Mouse (Mus musculus) myocyte (in vitro differentiated cells): ENCODE measurements around the gene Fcor. TPM values are rescaled to one million over a fixed set of nuclear protein-coding genes. Genes with fewer than 3 reads are reported as not detected.

Experiments used
- H3K27me3 ChIP-seq: one replicate; pipeline ENCODE4 v1.6.1; 2011; ENCODE audit not compliant: control insufficient read depth, insufficient read depth, insufficient read length
- H3K36me3 ChIP-seq: one replicate; pipeline ENCODE4 v1.6.1; 2011; ENCODE audit not compliant: control insufficient read depth, insufficient read depth
- H3K4me2 ChIP-seq: one replicate; pipeline ENCODE4 v1.6.1; 2011; ENCODE audit warnings: low read depth, control low read depth
- H3K4me3 ChIP-seq: one replicate; pipeline ENCODE4 v1.5.1; 2011; ENCODE audit warnings: mild to moderate bottlenecking, control low read depth, moderate library complexity
- H3K79me2 ChIP-seq: one replicate; pipeline ENCODE4 v1.6.1; 2011; ENCODE audit not compliant: control insufficient read depth, insufficient read depth
- H3ac ChIP-seq: one replicate; pipeline ENCODE4 v1.6.1; 2011; ENCODE audit not compliant: control insufficient read depth, insufficient read length
- CEBPB ChIP-seq: IDR thresholded peaks from 2 replicates; pipeline ENCODE4 v1.6.1; 2011; ENCODE audit warnings: mild to moderate bottlenecking, moderate library complexity; ENCODE audit not compliant: poor library complexity, insufficient read depth, severe bottlenecking
- E2F4 ChIP-seq: IDR thresholded peaks from one replicate; pipeline ENCODE4 v1.6.1; 2011; ENCODE audit warnings: mild to moderate bottlenecking, control low read depth, moderate library complexity; ENCODE audit not compliant: insufficient read depth
- MAX ChIP-seq: IDR thresholded peaks from one replicate; pipeline ENCODE4 v1.6.1; 2011; ENCODE audit warnings: low read depth, mild to moderate bottlenecking, control low read depth
- MYOD1 ChIP-seq, 3 experiments: IDR thresholded peaks; one replicate each; pipeline ENCODE4 v1.6.1; 2011; ENCODE audit warnings: control low read depth in 2 of 3, low read depth in 2 of 3, mild to moderate bottlenecking in 2 of 3, moderate library complexity in 1 of 3; ENCODE audit not compliant: insufficient read length in 2 of 3, control insufficient read depth in 1 of 3
- MYOG ChIP-seq, 3 experiments: IDR thresholded peaks; one replicate each; pipeline ENCODE4 v1.6.1; 2011; ENCODE audit warnings: control low read depth in 2 of 3, low read depth in 2 of 3, mild to moderate bottlenecking in 2 of 3; ENCODE audit not compliant: insufficient read length in 2 of 3, control insufficient read depth in 1 of 3, insufficient read depth in 1 of 3
- POLR2A ChIP-seq: IDR thresholded peaks from one replicate; pipeline ENCODE4 v1.6.1; 2011; ENCODE audit warnings: low read depth, mild to moderate bottlenecking, control low read depth, moderate library complexity; ENCODE audit not compliant: insufficient read length
- POLR2AphosphoS2 ChIP-seq: IDR thresholded peaks from one replicate; pipeline ENCODE4 v1.6.1; 2011; ENCODE audit warnings: low read depth, control low read depth; ENCODE audit not compliant: insufficient read length
- REST ChIP-seq: IDR thresholded peaks from one replicate; pipeline ENCODE4 v1.6.1; 2011; ENCODE audit warnings: mild to moderate bottlenecking, control low read depth, moderate library complexity; ENCODE audit not compliant: insufficient read depth, insufficient read length
- SRF ChIP-seq: IDR thresholded peaks from one replicate; pipeline ENCODE4 v1.6.1; 2011; ENCODE audit warnings: low read depth; ENCODE audit not compliant: control insufficient read depth, insufficient read length
- TCF12 ChIP-seq: IDR thresholded peaks from one replicate; pipeline ENCODE4 v1.6.1; 2011; ENCODE audit warnings: mild to moderate bottlenecking, control low read depth; ENCODE audit not compliant: poor library complexity, insufficient read depth, severe bottlenecking
- TCF3 ChIP-seq: IDR thresholded peaks from one replicate; pipeline ENCODE4 v1.6.1; 2011; ENCODE audit warnings: low read depth, control low read depth; ENCODE audit not compliant: insufficient read length
- USF1 ChIP-seq: IDR thresholded peaks from one replicate; pipeline ENCODE4 v1.6.1; 2011; ENCODE audit warnings: low read depth, mild to moderate bottlenecking, control low read depth, moderate library complexity
- polyA plus RNA-seq: library from polyadenylated mRNA; unstranded; fragments of >200 nt; fragmentation: generic; extraction: Trizol; gene quantifications from one replicate; pipeline ENCODE4 v1.2.1, GENCODE M21; 2012; ENCODE audit warnings: missing spikeins

Fcor gene
- polyA plus RNA-seq, 1 experiment = 0.32 TPM

GRCm38 (mm10) chr8:3717321-3717954 lies 45.3 kb upstream of the Fcor start:
- TF ChIP-seq POLR2A (no peak), MYOD1 (IDR thresholded peaks at IDR 0.05; ENCODE audit: control insufficient read depth in 1 of 3, insufficient read length in 2 of 3, low read depth in 2 of 3) (no peak), USF1 (no peak), E2F4 (no peak)
- H3K27me3 ChIP-seq = no peaks in the 10 kb centered on the region

GRCm38 (mm10) chr8:3711646-3712045 lies 39.5 kb upstream of the Fcor start:
- TF ChIP-seq USF1 = no peak
- no peak for TF ChIP-seq MAX
- TF ChIP-seq REST = no peak
- no peak for TF ChIP-seq MYOG (IDR thresholded peaks at IDR 0.05; ENCODE audit: control insufficient read depth in 1 of 3, insufficient read depth in 1 of 3, insufficient read length in 2 of 3, low read depth in 2 of 3)
- TF ChIP-seq SRF = no peak
- no peak for TF ChIP-seq POLR2AphosphoS2
- no peak for TF ChIP-seq E2F4
- no peak for TF ChIP-seq TCF12
- TF ChIP-seq TCF3 = no peak
- no peak for TF ChIP-seq MYOD1 (IDR thresholded peaks at IDR 0.05; ENCODE audit: control insufficient read depth in 1 of 3, insufficient read length in 2 of 3, low read depth in 2 of 3)
- no peak for TF ChIP-seq CEBPB
- TF ChIP-seq POLR2A = no peak
- Histone ChIP-seq H3K79me2 (no peaks in the 10 kb centered on the region), H3ac (no peak overlapping the region), H3K4me3 (no peak overlapping the region), H3K4me2 (no peak overlapping the region), H3K27me3 (no peaks in the 10 kb centered on the region), H3K36me3 (no peaks in the 10 kb centered on the region)

More at GRCm38 (mm10) chr8:3717321-3717954, 45.3 kb upstream of the Fcor start:
- no peaks in the 10 kb centered on the region for H3K79me2 ChIP-seq
- no peak overlapping the region for H3K4me3 ChIP-seq
- H3K4me2 ChIP-seq = no peak overlapping the region
- H3K36me3 ChIP-seq = no peaks in the 10 kb centered on the region
- no peak overlapping the region for H3ac ChIP-seq

GRCm38 (mm10) chr8:3710312-3710711 lies 38.1 kb upstream of the Fcor start:
- no peak for TF ChIP-seq MYOD1 (IDR thresholded peaks at IDR 0.05; ENCODE audit: control insufficient read depth in 1 of 3, insufficient read length in 2 of 3, low read depth in 2 of 3)
- TF ChIP-seq POLR2AphosphoS2 = no peak
- TF ChIP-seq USF1 = no peak
- no peak for TF ChIP-seq CEBPB
- no peak for TF ChIP-seq MYOG (IDR thresholded peaks at IDR 0.05; ENCODE audit: control insufficient read depth in 1 of 3, insufficient read depth in 1 of 3, insufficient read length in 2 of 3, low read depth in 2 of 3)
- no peaks in the 10 kb centered on the region for H3K79me2 ChIP-seq
- H3ac ChIP-seq = no peak overlapping the region
- no peak overlapping the region for H3K4me3 ChIP-seq
- H3K36me3 ChIP-seq = no peaks in the 10 kb centered on the region
- no peak overlapping the region for H3K4me2 ChIP-seq
- H3K27me3 ChIP-seq = no peaks in the 10 kb centered on the region

- TF ChIP-seq POLR2A (no peak), TCF3 (no peak), SRF (no peak), CEBPB (no peak), MYOD1 (IDR thresholded peaks at IDR 0.05; ENCODE audit: control insufficient read depth in 1 of 3, insufficient read length in 2 of 3, low read depth in 2 of 3) (no peak), USF1 (no peak), MYOG (IDR thresholded peaks at IDR 0.05; ENCODE audit: control insufficient read depth in 1 of 3, insufficient read depth in 1 of 3, insufficient read length in 2 of 3, low read depth in 2 of 3) (no peak), POLR2AphosphoS2 (no peak), TCF12 (no peak), E2F4 (no peak), REST (no peak), MAX (no peak)
- H3K27me3 ChIP-seq = no peaks in the 10 kb centered on the region
- H3K4me2 ChIP-seq = no peak overlapping the region
- H3K4me3 ChIP-seq = no peak overlapping the region
- no peak overlapping the region for H3ac ChIP-seq
- no peaks in the 10 kb centered on the region for H3K36me3 ChIP-seq
- H3K79me2 ChIP-seq = no peaks in the 10 kb centered on the region
Observed at GRCm38 (mm10) chr8:3707611-3708010, 35.4 kb upstream of the Fcor start.

- Histone ChIP-seq H3K36me3 (no peaks in the 10 kb centered on the region), H3K4me3 (no peak overlapping the region), H3K79me2 (no peaks in the 10 kb centered on the region), H3ac (no peak overlapping the region), H3K4me2 (no peak overlapping the region), H3K27me3 (no peaks in the 10 kb centered on the region)
- no peak for TF ChIP-seq USF1
- TF ChIP-seq MYOD1 (IDR thresholded peaks at IDR 0.05; ENCODE audit: control insufficient read depth in 1 of 3, insufficient read length in 2 of 3, low read depth in 2 of 3) = no peak
- TF ChIP-seq MYOG (IDR thresholded peaks at IDR 0.05; ENCODE audit: control insufficient read depth in 1 of 3, insufficient read depth in 1 of 3, insufficient read length in 2 of 3, low read depth in 2 of 3) = no peak
- TF ChIP-seq POLR2A = no peak
Observed at GRCm38 (mm10) chr8:3705711-3706110, 33.5 kb upstream of the Fcor start.
